Mouse (Mus musculus) kidney, adult 2 months (tissue): ENCODE measurements around the gene Eef1a2. TPM values are rescaled to one million over a fixed set of nuclear protein-coding genes. Genes with fewer than 3 reads are reported as not detected.

Experiments
- DNase-seq: peaks from one replicate; pipeline ENCODE4 v3.0.0; 2021
- H3K27ac ChIP-seq: fragments of 200-500 bp; 2 replicates; pipeline ENCODE4 v1.5.1; 2012; ENCODE audit warnings: low read depth, low read length, control low read depth, inconsistent platforms; ENCODE audit not compliant: insufficient read depth
- H3K27me3 ChIP-seq: fragments of 200-500 bp; replicated peaks from 2 replicates; pipeline ENCODE4 v1.6.1; 2012; ENCODE audit warnings: mild to moderate bottlenecking, moderate library complexity, low read length, inconsistent platforms; ENCODE audit not compliant: control insufficient read depth, insufficient read depth
- H3K36me3 ChIP-seq: fragments of 200-500 bp; 2 replicates; pipeline ENCODE4 v1.6.1; 2012; ENCODE audit warnings: mild to moderate bottlenecking, moderate library complexity, low read length, inconsistent platforms; ENCODE audit not compliant: control insufficient read depth, insufficient read depth
- H3K4me1 ChIP-seq: fragments of 200-500 bp; 2 replicates; pipeline ENCODE4 v1.6.1; 2011; ENCODE audit warnings: low read length; ENCODE audit not compliant: control insufficient read depth, insufficient read depth
- H3K4me3 ChIP-seq: fragments of 200-500 bp; 2 replicates; pipeline ENCODE4 v1.5.1; 2011; ENCODE audit warnings: mild to moderate bottlenecking, low read depth, low read length, control low read depth; ENCODE audit not compliant: insufficient read depth
- CTCF ChIP-seq: fragments of 200-500 bp; conservative IDR thresholded peaks from 2 replicates; pipeline ENCODE4 v1.5.1; 2011; ENCODE audit warnings: low read depth, mild to moderate bottlenecking, control low read depth, low read length, moderate library complexity, mixed read lengths; ENCODE audit not compliant: insufficient read depth, insufficient read length
- POLR2A ChIP-seq: fragments of 200-500 bp; IDR thresholded peaks from one replicate; pipeline ENCODE4 v1.6.1; 2011; ENCODE audit warnings: low read depth, low read length, control low read depth
- WGBS: fragments of 180-500 bp; shearing (Covaris S2); methylation state at CpG from one replicate; pipeline ENCODE4 v1.1.7; 2018; 5-methylcytosine and 5-hydroxymethylcytosine counted together
- polyA plus RNA-seq: library from polyadenylated mRNA; depleted of rRNA; stranded (reverse); fragments of >200 nt; gene quantifications from 2 replicates; pipeline ENCODE4 v1.2.3, GENCODE M21; 2012

Gene Eef1a2
- polyA plus RNA-seq, 1 experiment = 18.7 TPM

- Histone ChIP-seq H3K36me3 (no peaks in the 10 kb centered on the region), H3K4me3 (no peak overlapping the region), H3K27me3 (peaks cover 5% of the 10 kb centered on the region), H3K27ac (no peak overlapping the region), H3K4me1 (no peaks in the 10 kb centered on the region)
- DNase-seq = no peak
- 8% methylated on average over 22 of the region's 22 CpGs for WGBS
- no peak for TF ChIP-seq POLR2A
These were observed 22.8 kb downstream of the Eef1a2 start for GRCm38 (mm10) chr2:181133837-181134590.

- WGBS = 65% methylated on average over 4 of the region's 4 CpGs
- Histone ChIP-seq H3K27me3 (peaks cover 5% of the 10 kb centered on the region), H3K4me3 (no peak overlapping the region), H3K36me3 (no peaks in the 10 kb centered on the region), H3K4me1 (no peaks in the 10 kb centered on the region), H3K27ac (no peak overlapping the region)
- DNase-seq = no peak
- TF ChIP-seq POLR2A (no peak), CTCF (no peak)
These were observed 26.6 kb downstream of the Eef1a2 start for GRCm38 (mm10) chr2:181130245-181130644.

- no peaks in the 10 kb centered on the region for H3K4me1 ChIP-seq
- H3K4me3 ChIP-seq = no peak overlapping the region
- no peak for TF ChIP-seq CTCF
- no peak overlapping the region for H3K27ac ChIP-seq
- H3K27me3 ChIP-seq = no peaks in the 10 kb centered on the region
- WGBS = 82% methylated on average over 4 of the region's 4 CpGs
- DNase-seq = no peak
- no peaks in the 10 kb centered on the region for H3K36me3 ChIP-seq
These were observed 27.9 kb downstream of the Eef1a2 start for GRCm38 (mm10) chr2:181128963-181129362.

GRCm38 (mm10) chr2:181127786-181128185, 29.0 kb downstream of the Eef1a2 start:
- Histone ChIP-seq H3K4me1 (no peaks in the 10 kb centered on the region), H3K27me3 (no peaks in the 10 kb centered on the region), H3K27ac (no peak overlapping the region), H3K4me3 (no peak overlapping the region), H3K36me3 (no peaks in the 10 kb centered on the region)
- no peak for DNase-seq
- TF ChIP-seq POLR2A (no peak), CTCF (no peak)
- 38% methylated on average over 3 of the region's 3 CpGs for WGBS

GRCm38 (mm10) chr2:181125726-181126455, 30.9 kb downstream of the Eef1a2 start:
- H3K4me1 ChIP-seq = no peaks in the 10 kb centered on the region
- 40% methylated on average over 7 of the region's 7 CpGs for whole genome bisulfite sequencing
- H3K27me3 ChIP-seq = no peaks in the 10 kb centered on the region
- no peak for DNase-seq
- H3K4me3 ChIP-seq = no peak overlapping the region
- H3K27ac ChIP-seq = no peak overlapping the region
- H3K36me3 ChIP-seq = no peaks in the 10 kb centered on the region
- TF ChIP-seq POLR2A (no peak), CTCF (no peak)

GRCm38 (mm10) chr2:181122642-181123041, 34.2 kb downstream of the Eef1a2 start:
- TF ChIP-seq POLR2A = no peak
- no peak for TF ChIP-seq CTCF
- no peak overlapping the region for H3K4me3 ChIP-seq
- no peaks in the 10 kb centered on the region for H3K36me3 ChIP-seq
- no peak for DNase-seq
- H3K27me3 ChIP-seq = no peaks in the 10 kb centered on the region
- no peaks in the 10 kb centered on the region for H3K4me1 ChIP-seq
- no peak overlapping the region for H3K27ac ChIP-seq

- WGBS = 86% methylated on average over 4 of the region's 4 CpGs
These were observed 35.8 kb downstream of the Eef1a2 start for GRCm38 (mm10) chr2:181120922-181121449.

More at GRCm38 (mm10) chr2:181120922-181121449, 35.8 kb downstream of the Eef1a2 start:
- Histone ChIP-seq H3K36me3 (no peaks in the 10 kb centered on the region), H3K4me3 (no peak overlapping the region), H3K27ac (no peak overlapping the region), H3K27me3 (no peaks in the 10 kb centered on the region), H3K4me1 (no peaks in the 10 kb centered on the region)
- no peak for TF ChIP-seq POLR2A
- no peak for TF ChIP-seq CTCF
- DNase-seq = no peak
